Mouse (Mus musculus): Measurements from ENCODE around the gene Agtpbp1. TPM values are rescaled to one million over a fixed set of nuclear protein-coding genes. Genes with fewer than 3 reads are reported as not detected.

Agtpbp1 gene
- polyA plus RNA-seq, 1 experiment from 2014 or later = 18.6 TPM

GRCm38 (mm10) chr13:59549318-59549798, 35.7 kb downstream of the Agtpbp1 start:
- Histone ChIP-seq H3K4me1 (ENCODE audit: control insufficient read depth, insufficient read depth, low read length) (peaks cover 23% of the 10 kb centered on the region), H3K9ac (ENCODE audit: low read depth, low read length) (no peak overlapping the region), H3K27me3 (ENCODE audit: control insufficient read depth, insufficient read depth, low read length) (no peaks in the 10 kb centered on the region), H3K4me3 (ENCODE audit: low read length) (no peak overlapping the region), H3K27ac (ENCODE audit: low read depth, low read length) (no peak overlapping the region), H3K4me2 (replicated peaks; ENCODE audit: low read depth, low read length) (no peak overlapping the region), H3K36me3 (ENCODE audit: control insufficient read depth, insufficient read depth, low read length) (no peaks in the 10 kb centered on the region), H3K9me3 (ENCODE audit: control insufficient read depth, low read length) (no peaks in the 10 kb centered on the region)
- 24% methylated on average over 1 of the region's 1 CpGs for WGBS
- ATAC-seq (ENCODE audit: low FRiP score, low TSS enrichment) = no peak

- H3K27ac ChIP-seq (ENCODE audit: low read depth, low read length) = no peak overlapping the region
- no peak overlapping the region for H3K9ac ChIP-seq (ENCODE audit: low read depth, low read length)
- WGBS = 86% methylated on average over 4 of the region's 4 CpGs
- H3K4me1 ChIP-seq (ENCODE audit: control insufficient read depth, insufficient read depth, low read length) = peaks cover 23% of the 10 kb centered on the region
- H3K36me3 ChIP-seq (ENCODE audit: control insufficient read depth, insufficient read depth, low read length) = no peaks in the 10 kb centered on the region
- no peak overlapping the region for H3K4me3 ChIP-seq (ENCODE audit: low read length)
- no peak for ATAC-seq (ENCODE audit: low FRiP score, low TSS enrichment)
- H3K27me3 ChIP-seq (ENCODE audit: control insufficient read depth, insufficient read depth, low read length) = no peaks in the 10 kb centered on the region
- no peak overlapping the region for H3K4me2 ChIP-seq (replicated peaks; ENCODE audit: low read depth, low read length)
- H3K9me3 ChIP-seq (ENCODE audit: control insufficient read depth, low read length) = no peaks in the 10 kb centered on the region
Measured at GRCm38 (mm10) chr13:59547716-59548115, 37.3 kb downstream of the Agtpbp1 start.

GRCm38 (mm10) chr13:59547091-59547490, 37.9 kb downstream of the Agtpbp1 start:
- no peaks in the 10 kb centered on the region for H3K9me3 ChIP-seq (ENCODE audit: control insufficient read depth, low read length)
- no peak overlapping the region for H3K9ac ChIP-seq (ENCODE audit: low read depth, low read length)
- no peaks in the 10 kb centered on the region for H3K36me3 ChIP-seq (ENCODE audit: control insufficient read depth, insufficient read depth, low read length)
- H3K4me1 ChIP-seq (ENCODE audit: control insufficient read depth, insufficient read depth, low read length) = peaks cover 23% of the 10 kb centered on the region
- no peak overlapping the region for H3K4me3 ChIP-seq (ENCODE audit: low read length)
- H3K27me3 ChIP-seq (ENCODE audit: control insufficient read depth, insufficient read depth, low read length) = no peaks in the 10 kb centered on the region
- no peak overlapping the region for H3K27ac ChIP-seq (ENCODE audit: low read depth, low read length)
- ATAC-seq (ENCODE audit: low FRiP score, low TSS enrichment) = no peak
- WGBS = 72% methylated on average over 2 of the region's 2 CpGs
- no peak overlapping the region for H3K4me2 ChIP-seq (replicated peaks; ENCODE audit: low read depth, low read length)

- H3K27ac ChIP-seq (ENCODE audit: low read depth, low read length) = no peak overlapping the region
Measured at GRCm38 (mm10) chr13:59542411-59542810, 42.6 kb downstream of the Agtpbp1 start.

GRCm38 (mm10) chr13:59540030-59540429, 45.0 kb downstream of the Agtpbp1 start:
- Histone ChIP-seq H3K4me2 (replicated peaks; ENCODE audit: low read depth, low read length) (no peak overlapping the region), H3K4me3 (ENCODE audit: low read length) (no peak overlapping the region), H3K9me3 (ENCODE audit: control insufficient read depth, low read length) (no peaks in the 10 kb centered on the region), H3K27ac (ENCODE audit: low read depth, low read length) (no peak overlapping the region), H3K9ac (ENCODE audit: low read depth, low read length) (no peak overlapping the region), H3K27me3 (ENCODE audit: control insufficient read depth, insufficient read depth, low read length) (no peaks in the 10 kb centered on the region), H3K36me3 (ENCODE audit: control insufficient read depth, insufficient read depth, low read length) (no peaks in the 10 kb centered on the region), H3K4me1 (ENCODE audit: control insufficient read depth, insufficient read depth, low read length) (peaks cover 7% of the 10 kb centered on the region; the same call in 1 of the 2 replicates)
- no peak for ATAC-seq (ENCODE audit: low FRiP score, low TSS enrichment)
- WGBS = 88% methylated on average over 5 of the region's 5 CpGs

More at GRCm38 (mm10) chr13:59542411-59542810, 42.6 kb downstream of the Agtpbp1 start:
- no peaks in the 10 kb centered on the region for H3K9me3 ChIP-seq (ENCODE audit: control insufficient read depth, low read length)
- no peak overlapping the region for H3K9ac ChIP-seq (ENCODE audit: low read depth, low read length)
- H3K27me3 ChIP-seq (ENCODE audit: control insufficient read depth, insufficient read depth, low read length) = no peaks in the 10 kb centered on the region
- no peak overlapping the region for H3K4me2 ChIP-seq (replicated peaks; ENCODE audit: low read depth, low read length)
- ATAC-seq (ENCODE audit: low FRiP score, low TSS enrichment) = no peak
- H3K4me1 ChIP-seq (ENCODE audit: control insufficient read depth, insufficient read depth, low read length) = peaks cover 18% of the 10 kb centered on the region
- H3K4me3 ChIP-seq (ENCODE audit: low read length) = no peak overlapping the region
- no peaks in the 10 kb centered on the region for H3K36me3 ChIP-seq (ENCODE audit: control insufficient read depth, insufficient read depth, low read length)
- 89% methylated on average over 10 of the region's 10 CpGs for WGBS

- Histone ChIP-seq H3K9me3 (ENCODE audit: control insufficient read depth, low read length) (no peaks in the 10 kb centered on the region), H3K4me1 (ENCODE audit: control insufficient read depth, insufficient read depth, low read length) (no peaks in the 10 kb centered on the region), H3K4me3 (ENCODE audit: low read length) (no peak overlapping the region), H3K27ac (ENCODE audit: low read depth, low read length) (no peak overlapping the region), H3K4me2 (replicated peaks; ENCODE audit: low read depth, low read length) (no peak overlapping the region), H3K9ac (ENCODE audit: low read depth, low read length) (no peak overlapping the region), H3K27me3 (ENCODE audit: control insufficient read depth, insufficient read depth, low read length) (no peaks in the 10 kb centered on the region), H3K36me3 (ENCODE audit: control insufficient read depth, insufficient read depth, low read length) (no peaks in the 10 kb centered on the region)
- no peak for ATAC-seq (ENCODE audit: low FRiP score, low TSS enrichment)
- WGBS = 94% methylated on average over 5 of the region's 5 CpGs
Measured at GRCm38 (mm10) chr13:59538661-59539060, 46.4 kb downstream of the Agtpbp1 start.

- Histone ChIP-seq H3K9me3 (ENCODE audit: control insufficient read depth, low read length) (no peaks in the 10 kb centered on the region), H3K36me3 (ENCODE audit: control insufficient read depth, insufficient read depth, low read length) (peaks cover 6% of the 10 kb centered on the region; the same call in 1 of the 2 replicates), H3K4me1 (ENCODE audit: control insufficient read depth, insufficient read depth, low read length) (no peaks in the 10 kb centered on the region), H3K4me2 (replicated peaks; ENCODE audit: low read depth, low read length) (no peak overlapping the region), H3K27me3 (ENCODE audit: control insufficient read depth, insufficient read depth, low read length) (no peaks in the 10 kb centered on the region), H3K4me3 (ENCODE audit: low read length) (no peak overlapping the region), H3K27ac (ENCODE audit: low read depth, low read length) (no peak overlapping the region), H3K9ac (ENCODE audit: low read depth, low read length) (no peak overlapping the region)
- 90% methylated on average over 2 of the region's 2 CpGs for WGBS
- no peak for ATAC-seq (ENCODE audit: low FRiP score, low TSS enrichment)
Measured at GRCm38 (mm10) chr13:59536631-59537030, 48.4 kb downstream of the Agtpbp1 start.

- H3K27me3 ChIP-seq (ENCODE audit: control insufficient read depth, insufficient read depth, low read length) = no peaks in the 10 kb centered on the region
- no peak overlapping the region for H3K27ac ChIP-seq (ENCODE audit: low read depth, low read length)
Measured at GRCm38 (mm10) chr13:59535746-59536145, 49.3 kb downstream of the Agtpbp1 start.

GRCm38 (mm10) chr13:59534301-59534700, 50.7 kb downstream of the Agtpbp1 start:
- Histone ChIP-seq H3K4me1 (ENCODE audit: control insufficient read depth, insufficient read depth, low read length) (no peaks in the 10 kb centered on the region), H3K27me3 (ENCODE audit: control insufficient read depth, insufficient read depth, low read length) (no peaks in the 10 kb centered on the region), H3K27ac (ENCODE audit: low read depth, low read length) (no peak overlapping the region), H3K4me2 (replicated peaks; ENCODE audit: low read depth, low read length) (no peak overlapping the region), H3K9ac (ENCODE audit: low read depth, low read length) (no peak overlapping the region), H3K36me3 (ENCODE audit: control insufficient read depth, insufficient read depth, low read length) (peaks cover 10% of the 10 kb centered on the region; the same call in 1 of the 2 replicates), H3K4me3 (ENCODE audit: low read length) (no peak overlapping the region), H3K9me3 (ENCODE audit: control insufficient read depth, low read length) (no peaks in the 10 kb centered on the region)
- WGBS = 88% methylated on average over 4 of the region's 4 CpGs
- ATAC-seq (ENCODE audit: low FRiP score, low TSS enrichment) = no peak

More at GRCm38 (mm10) chr13:59535746-59536145, 49.3 kb downstream of the Agtpbp1 start:
- Histone ChIP-seq H3K4me2 (replicated peaks; ENCODE audit: low read depth, low read length) (no peak overlapping the region), H3K36me3 (ENCODE audit: control insufficient read depth, insufficient read depth, low read length) (peaks cover 10% of the 10 kb centered on the region; the same call in 1 of the 2 replicates), H3K4me1 (ENCODE audit: control insufficient read depth, insufficient read depth, low read length) (no peaks in the 10 kb centered on the region), H3K9ac (ENCODE audit: low read depth, low read length) (no peak overlapping the region), H3K9me3 (ENCODE audit: control insufficient read depth, low read length) (no peaks in the 10 kb centered on the region), H3K4me3 (ENCODE audit: low read length) (no peak overlapping the region)
- WGBS = 76% methylated on average over 6 of the region's 6 CpGs
- no peak for ATAC-seq (ENCODE audit: low FRiP score, low TSS enrichment)

Data from kidney, embryonic 14.5 days (tissue).